Mouse (Mus musculus) heart, postnatal 0 days (tissue): ENCODE results near the gene Tfr2. TPM values are rescaled to one million over a fixed set of nuclear protein-coding genes. Genes with fewer than 3 reads are reported as not detected.
"Not testable (repeated sequence)": the region's sequence is repeated elsewhere in the genome, so short reads cannot be mapped to it uniquely, and the experiment has no call there.

ENCODE experiments used
- ATAC-seq: fragments of 200-750 bp; cut with Nextera tagmentation; 2 replicates; pipeline ENCODE4 v1.8.0; 2017; ENCODE audit warnings: low read depth, moderate number of reproducible peaks, moderate library complexity; ENCODE audit not compliant: insufficient read depth
- DNase-seq: peaks from one replicate; pipeline ENCODE4 v3.0.0-alpha.2; 2016; ENCODE audit warnings: low spot score
- H3K27ac ChIP-seq: fragments of 300-500 bp; sonication (generic); 2 replicates; pipeline ENCODE4 v1.5.1; 2014; ENCODE audit warnings: low read depth, mild to moderate bottlenecking
- H3K27me3 ChIP-seq: fragments of 300-500 bp; sonication (generic); 2 replicates; pipeline ENCODE4 v1.6.1; 2014; ENCODE audit warnings: low read length, mixed read lengths; ENCODE audit not compliant: control insufficient read depth, insufficient read depth
- H3K36me3 ChIP-seq: fragments of 300-500 bp; sonication (generic); replicated peaks from 2 replicates; pipeline ENCODE4 v1.6.1; 2014; ENCODE audit warnings: low read length, mixed read lengths; ENCODE audit not compliant: control insufficient read depth, insufficient read depth
- H3K4me1 ChIP-seq: fragments of 300-500 bp; sonication (generic); 2 replicates; pipeline ENCODE4 v1.6.1; 2014; ENCODE audit warnings: antibody characterized with exemption; ENCODE audit not compliant: control insufficient read depth, insufficient read depth
- H3K4me2 ChIP-seq: fragments of 300-500 bp; sonication (generic); 2 replicates; pipeline ENCODE4 v1.6.1; 2014; ENCODE audit warnings: low read depth, mild to moderate bottlenecking, low read length, moderate library complexity
- H3K4me3 ChIP-seq: fragments of 300-500 bp; sonication (generic); 2 replicates; pipeline ENCODE4 v1.5.1; 2014; ENCODE audit warnings: low read depth, low read length
- H3K9ac ChIP-seq: fragments of 300-500 bp; sonication (generic); replicated peaks from 2 replicates; pipeline ENCODE4 v1.6.1; 2014; ENCODE audit warnings: low read depth, low read length, mixed read lengths
- H3K9me3 ChIP-seq: fragments of 300-500 bp; sonication (generic); replicated peaks from 2 replicates; pipeline ENCODE4 v1.6.1; 2016; ENCODE audit warnings: low read length; ENCODE audit not compliant: control insufficient read depth
- CTCF ChIP-seq: IDR thresholded peaks from 2 replicates; pipeline ENCODE4 v1.5.1; 2016; ENCODE audit warnings: antibody characterized with exemption, control low read depth, low read depth
- EP300 ChIP-seq: IDR thresholded peaks from 2 replicates; pipeline ENCODE4 v1.6.1; 2016; ENCODE audit warnings: antibody characterized with exemption, low read depth
- WGBS: fragments of 180-500 bp; shearing (Covaris S2); extraction: QIAGEN DNeasy Blood & Tissue Kit; methylation state at CpG from one replicate; pipeline ENCODE4 v1.1.7; 2014; 5-methylcytosine and 5-hydroxymethylcytosine counted together
- polyA plus RNA-seq: library from polyadenylated mRNA; unstranded; fragments of >200 nt; fragmentation: Nextera tagmentation; extraction: Ambion mirVana; gene quantifications from 2 replicates; pipeline ENCODE4 v1.2.1, GENCODE M21; 2015
- total RNA-seq: library from RNA; depleted of rRNA; stranded (reverse); fragments of >200 nt; gene quantifications from 2 replicates; pipeline ENCODE4 v1.2.3, GENCODE M21; 2014; ENCODE audit warnings: low replicate concordance

Tfr2 gene
- total and polyA plus RNA-seq, 2 experiments from 2014 or later = 0.07 TPM; not detected in 1

- no peak within 1 kb of the TSS for H3K9ac ChIP-seq
- peaks cover 31% of the 10 kb centered on the region for H3K4me1 ChIP-seq
- no peaks in the 10 kb centered on the region for H3K27me3 ChIP-seq
- TF ChIP-seq CTCF (no peak), EP300 (no peak)
- DNase-seq (no peak), ATAC-seq (no peak)
- H3K27ac ChIP-seq = peak within 1 kb of the TSS; percentile 17; the same call in 1 of the 2 replicates
- no peaks in the 10 kb centered on the region for H3K36me3 ChIP-seq
- no peak within 1 kb of the TSS for H3K4me2 ChIP-seq
- 27% methylated on average over 11 of the region's 11 CpGs for WGBS
- H3K4me3 ChIP-seq = no peak within 1 kb of the TSS
- H3K9me3 ChIP-seq = no peaks in the 10 kb centered on the region
Measured at GRCm38 (mm10) chr5:137613550-137613949, 43.9 kb downstream of the Tfr2 start, which contains the start of gene Pcolce. Gene Pcolce (minus strand): TSS chr5:137613784.

GRCm38 (mm10) chr5:137614921-137615320 lies 45.3 kb downstream of the Tfr2 start:
- H3K36me3 ChIP-seq, H3K27ac ChIP-seq, H3K4me3 ChIP-seq, H3K9ac ChIP-seq, DNase-seq, H3K27me3 ChIP-seq, H3K4me2 ChIP-seq, H3K9me3 ChIP-seq, ATAC-seq: not testable (repeated sequence)
- H3K4me1 ChIP-seq = peaks cover 29% of the 10 kb centered on the region
- 93% methylated on average over 2 of the region's 2 CpGs for WGBS

GRCm38 (mm10) chr5:137615347-137615746 lies 45.7 kb downstream of the Tfr2 start:
- no peak overlapping the region for H3K4me2 ChIP-seq
- no peak overlapping the region for H3K27ac ChIP-seq
- H3K36me3 ChIP-seq = no peaks in the 10 kb centered on the region
- no peaks in the 10 kb centered on the region for H3K27me3 ChIP-seq
- peaks cover 25% of the 10 kb centered on the region for H3K4me1 ChIP-seq
- 85% methylated on average over 7 of the region's 7 CpGs for WGBS
- no peak overlapping the region for H3K4me3 ChIP-seq
- no peaks in the 10 kb centered on the region for H3K9me3 ChIP-seq
- no peak for TF ChIP-seq CTCF
- TF ChIP-seq EP300 = no peak
- DNase-seq (no peak), ATAC-seq (no peak)
- no peak overlapping the region for H3K9ac ChIP-seq

GRCm38 (mm10) chr5:137623937-137624530 lies 54.4 kb downstream of the Tfr2 start:
- H3K9me3 ChIP-seq = no peaks in the 10 kb centered on the region
- WGBS = 73% methylated on average over 11 of the region's 11 CpGs
- TF ChIP-seq CTCF = no peak
- no peak for TF ChIP-seq EP300
- H3K4me2 ChIP-seq = no peak overlapping the region
- ATAC-seq (no peak), DNase-seq (no peak)
- no peak overlapping the region for H3K9ac ChIP-seq
- H3K4me3 ChIP-seq = no peak overlapping the region
- H3K27me3 ChIP-seq = no peaks in the 10 kb centered on the region
- no peaks in the 10 kb centered on the region for H3K36me3 ChIP-seq
- H3K4me1 ChIP-seq = 0 out of 2 replicates have a peak, but pooled peaks cover 5% of the 10 kb centered on the region
- no peak overlapping the region for H3K27ac ChIP-seq

GRCm38 (mm10) chr5:137627991-137628390 lies 58.4 kb downstream of the Tfr2 start:
- Histone ChIP-seq H3K4me1 (peaks cover 23% of the 10 kb centered on the region), H3K4me3 (peak overlapping the region; percentile 59), H3K9me3 (no peaks in the 10 kb centered on the region), H3K36me3 (peaks cover 6% of the 10 kb centered on the region; the same call in 1 of the 2 replicates), H3K27ac (peak overlapping the region; percentile 84), H3K27me3 (no peaks in the 10 kb centered on the region), H3K4me2 (peak overlapping the region; percentile 86), H3K9ac (peak overlapping the region; percentile 66)
- peak; percentile 44 for DNase-seq
- TF ChIP-seq EP300 (no peak), CTCF (peak; percentile 7; the same call in 1 of the 2 replicates)
- WGBS = 5% methylated on average over 9 of the region's 9 CpGs
- no peak for ATAC-seq
